Mouse (Mus musculus): ENCODE data around the gene Fam172a. TPM values are rescaled to one million over a fixed set of nuclear protein-coding genes. Genes with fewer than 3 reads are reported as not detected.

Fam172a gene
- polyA plus RNA-seq, 1 experiment from 2014 or later: 33.0 TPM

- H3K4me2 ChIP-seq (ENCODE audit: low read depth, low read length): peak overlapping the region; percentile 85; the same call in 1 of the 2 replicates
- H3K27me3 ChIP-seq (replicated peaks; ENCODE audit: control insufficient read depth, insufficient read depth, low read length): peaks cover 29% of the 10 kb centered on the region
- no peaks in the 10 kb centered on the region for H3K36me3 ChIP-seq (ENCODE audit: control insufficient read depth, insufficient read depth, low read length)
- no peak for DNase-seq (ENCODE audit: low spot score)
- H3K9me3 ChIP-seq (ENCODE audit: control insufficient read depth, low read length): no peaks in the 10 kb centered on the region
- no peak for ATAC-seq (ENCODE audit: low read depth)
- no peak overlapping the region for H3K9ac ChIP-seq (ENCODE audit: low read depth, low read length)
- no peak overlapping the region for H3K27ac ChIP-seq (replicated peaks; ENCODE audit: low read depth, low read length)
- peaks cover 13% of the 10 kb centered on the region; the same call in 1 of the 2 replicates for H3K4me1 ChIP-seq (ENCODE audit: control insufficient read depth, insufficient read depth, low read length)
- H3K4me3 ChIP-seq (ENCODE audit: low read depth, low read length): no peak overlapping the region
Observed at GRCm38 (mm10) chr13:78205426-78205825, 503.6 kb downstream of the Fam172a start.

- peaks cover 45% of the 10 kb centered on the region for H3K27me3 ChIP-seq (replicated peaks; ENCODE audit: control insufficient read depth, insufficient read depth, low read length)
- 0 out of 2 replicates have a peak overlapping the region, but pooled peaks have one; percentile 16 for H3K9ac ChIP-seq (ENCODE audit: low read depth, low read length)
- ATAC-seq (ENCODE audit: low read depth) (no peak), DNase-seq (ENCODE audit: low spot score) (no peak)
- peak overlapping the region; percentile 25 for H3K4me2 ChIP-seq (ENCODE audit: low read depth, low read length)
- 46% methylated on average over 7 of the region's 7 CpGs for WGBS
- peaks cover 22% of the 10 kb centered on the region; the same call in 1 of the 2 replicates for H3K4me1 ChIP-seq (ENCODE audit: control insufficient read depth, insufficient read depth, low read length)
- H3K27ac ChIP-seq (replicated peaks; ENCODE audit: low read depth, low read length): no peak overlapping the region
- H3K4me3 ChIP-seq (ENCODE audit: low read depth, low read length): peak overlapping the region; percentile 14
- H3K36me3 ChIP-seq (ENCODE audit: control insufficient read depth, insufficient read depth, low read length): no peaks in the 10 kb centered on the region
- no peaks in the 10 kb centered on the region for H3K9me3 ChIP-seq (ENCODE audit: control insufficient read depth, low read length)
Observed at GRCm38 (mm10) chr13:78206891-78207430, 505.1 kb downstream of the Fam172a start.

- H3K27ac ChIP-seq (replicated peaks; ENCODE audit: low read depth, low read length): no peak overlapping the region
- ATAC-seq (ENCODE audit: low read depth): no peak
- 25% methylated on average over 12 of the region's 12 CpGs for WGBS
- no peaks in the 10 kb centered on the region for H3K36me3 ChIP-seq (ENCODE audit: control insufficient read depth, insufficient read depth, low read length)
- H3K4me2 ChIP-seq (ENCODE audit: low read depth, low read length): peak overlapping the region; percentile 25
- H3K4me1 ChIP-seq (ENCODE audit: control insufficient read depth, insufficient read depth, low read length): peaks cover 27% of the 10 kb centered on the region; the same call in 1 of the 2 replicates
- H3K9ac ChIP-seq (ENCODE audit: low read depth, low read length): peak overlapping the region; percentile 51
- peaks cover 55% of the 10 kb centered on the region for H3K27me3 ChIP-seq (replicated peaks; ENCODE audit: control insufficient read depth, insufficient read depth, low read length)
- H3K9me3 ChIP-seq (ENCODE audit: control insufficient read depth, low read length): no peaks in the 10 kb centered on the region
- no peak for DNase-seq (ENCODE audit: low spot score)
- H3K4me3 ChIP-seq (ENCODE audit: low read depth, low read length): 0 out of 2 replicates have a peak overlapping the region, but pooled peaks have one; percentile 6
Observed at GRCm38 (mm10) chr13:78207796-78208645, 506.2 kb downstream of the Fam172a start.

- H3K9ac ChIP-seq (ENCODE audit: low read depth, low read length): 0 out of 2 replicates have a peak overlapping the region, but pooled peaks have one; percentile 51
- ATAC-seq (ENCODE audit: low read depth) (no peak), DNase-seq (ENCODE audit: low spot score) (no peak)
- H3K4me2 ChIP-seq (ENCODE audit: low read depth, low read length): peak overlapping the region; percentile 65
- no peak overlapping the region for H3K4me3 ChIP-seq (ENCODE audit: low read depth, low read length)
- H3K36me3 ChIP-seq (ENCODE audit: control insufficient read depth, insufficient read depth, low read length): no peaks in the 10 kb centered on the region
- H3K9me3 ChIP-seq (ENCODE audit: control insufficient read depth, low read length): no peaks in the 10 kb centered on the region
- WGBS: 30% methylated on average over 14 of the region's 14 CpGs
- peaks cover 54% of the 10 kb centered on the region for H3K27me3 ChIP-seq (replicated peaks; ENCODE audit: control insufficient read depth, insufficient read depth, low read length)
- no peak overlapping the region for H3K27ac ChIP-seq (replicated peaks; ENCODE audit: low read depth, low read length)
- peaks cover 27% of the 10 kb centered on the region; the same call in 1 of the 2 replicates for H3K4me1 ChIP-seq (ENCODE audit: control insufficient read depth, insufficient read depth, low read length)
Observed at GRCm38 (mm10) chr13:78208689-78209410, 507.0 kb downstream of the Fam172a start.

- H3K9ac ChIP-seq (ENCODE audit: low read depth, low read length): peak overlapping the region; percentile 50
- H3K27me3 ChIP-seq (replicated peaks; ENCODE audit: control insufficient read depth, insufficient read depth, low read length): peaks cover 51% of the 10 kb centered on the region
- H3K9me3 ChIP-seq (ENCODE audit: control insufficient read depth, low read length): no peaks in the 10 kb centered on the region
- H3K27ac ChIP-seq (replicated peaks; ENCODE audit: low read depth, low read length): peak overlapping the region; percentile 13; the same call in 1 of the 2 replicates
- peaks cover 24% of the 10 kb centered on the region; the same call in 1 of the 2 replicates for H3K4me1 ChIP-seq (ENCODE audit: control insufficient read depth, insufficient read depth, low read length)
- ATAC-seq (ENCODE audit: low read depth) (peak; percentile 2; the same call in 1 of the 2 replicates), DNase-seq (ENCODE audit: low spot score) (no peak)
- 6% methylated on average over 12 of the region's 12 CpGs for WGBS
- H3K4me3 ChIP-seq (ENCODE audit: low read depth, low read length): peak overlapping the region; percentile 33
- H3K4me2 ChIP-seq (ENCODE audit: low read depth, low read length): peak overlapping the region; percentile 65
- no peaks in the 10 kb centered on the region for H3K36me3 ChIP-seq (ENCODE audit: control insufficient read depth, insufficient read depth, low read length)
Observed at GRCm38 (mm10) chr13:78209611-78210028, 507.8 kb downstream of the Fam172a start.

GRCm38 (mm10) chr13:78210029-78210747 lies 508.4 kb downstream of the Fam172a start:
- peak; percentile 68 for ATAC-seq (ENCODE audit: low read depth)
- H3K9me3 ChIP-seq (ENCODE audit: control insufficient read depth, low read length): no peaks in the 10 kb centered on the region
- H3K27ac ChIP-seq (replicated peaks; ENCODE audit: low read depth, low read length): peak overlapping the region; percentile 13
- H3K9ac ChIP-seq (ENCODE audit: low read depth, low read length): peak overlapping the region; percentile 50
- WGBS: 2% methylated on average over 35 of the region's 38 CpGs
- H3K4me2 ChIP-seq (ENCODE audit: low read depth, low read length): peak overlapping the region; percentile 65
- peaks cover 24% of the 10 kb centered on the region; the same call in 1 of the 2 replicates for H3K4me1 ChIP-seq (ENCODE audit: control insufficient read depth, insufficient read depth, low read length)
- no peaks in the 10 kb centered on the region for H3K36me3 ChIP-seq (ENCODE audit: control insufficient read depth, insufficient read depth, low read length)
- H3K4me3 ChIP-seq (ENCODE audit: low read depth, low read length): peak overlapping the region; percentile 33
- DNase-seq (ENCODE audit: low spot score): peak; percentile 69
- H3K27me3 ChIP-seq (replicated peaks; ENCODE audit: control insufficient read depth, insufficient read depth, low read length): peaks cover 51% of the 10 kb centered on the region

GRCm38 (mm10) chr13:78210748-78211089 lies 508.9 kb downstream of the Fam172a start:
- ATAC-seq (ENCODE audit: low read depth): no peak; the same call in 1 of the 2 replicates
- 11% methylated on average over 13 of the region's 13 CpGs for WGBS
- H3K4me2 ChIP-seq (ENCODE audit: low read depth, low read length): peak overlapping the region; percentile 65
- peaks cover 24% of the 10 kb centered on the region; the same call in 1 of the 2 replicates for H3K4me1 ChIP-seq (ENCODE audit: control insufficient read depth, insufficient read depth, low read length)
- H3K27me3 ChIP-seq (replicated peaks; ENCODE audit: control insufficient read depth, insufficient read depth, low read length): peaks cover 51% of the 10 kb centered on the region
- peak overlapping the region; percentile 13; the same call in 1 of the 2 replicates for H3K27ac ChIP-seq (replicated peaks; ENCODE audit: low read depth, low read length)
- DNase-seq (ENCODE audit: low spot score): no peak
- H3K4me3 ChIP-seq (ENCODE audit: low read depth, low read length): peak overlapping the region; percentile 33
- no peaks in the 10 kb centered on the region for H3K9me3 ChIP-seq (ENCODE audit: control insufficient read depth, low read length)
- no peaks in the 10 kb centered on the region for H3K36me3 ChIP-seq (ENCODE audit: control insufficient read depth, insufficient read depth, low read length)
- peak overlapping the region; percentile 50 for H3K9ac ChIP-seq (ENCODE audit: low read depth, low read length)

Measured in embryonic facial prominence, embryonic 14.5 days (tissue).